Mouse (Mus musculus) heart, postnatal 14 days (tissue): Measurements from ENCODE around the gene Pcnx2. TPM values are rescaled to one million over a fixed set of nuclear protein-coding genes. Genes with fewer than 3 reads are reported as not detected.

Source experiments
- DNase-seq, 2 experiments: peaks; one replicate each; pipeline ENCODE4 v3.0.0; 2021 to 2022
- intact Hi-C: fragments of 180-260 bp; cut with DNase I; formaldehyde crosslinking; loops from one replicate; pipeline ENCODE4 v1.15.1; 2025
- long read RNA-seq, 2 experiments: library from polyadenylated mRNA; stranded (forward); transcript quantifications; one replicate each; pipeline ENCODE4 v2.0.0; 2021
- total RNA-seq, 2 experiments: library from RNA; stranded (reverse); gene quantifications; 2 replicates each; pipeline ENCODE4 v1.2.3; 2021

Pcnx2 gene
- total RNA-seq = under 1 TPM; 0.61 to 0.88 TPM
- long read RNA-seq, experiment 1 = 0 reads
- long read RNA-seq, experiment 2 = 0 reads

- intact Hi-C loops = no loop called here
- DNase-seq = no peak
These were observed at the start of gene Pcnx2 for GRCm38 (mm10) chr8:125897868-125898788. Gene Pcnx2, minus strand, starts transcription at chr8:125898317.

GRCm38 (mm10) chr8:125944511-125944910 is 46.4 kb upstream of the Pcnx2 start:
- DNase-seq = no peak
- intact Hi-C loops = no loop called here

GRCm38 (mm10) chr8:125935649-125936048 is 37.5 kb upstream of the Pcnx2 start:
- peak; percentile 30 to 61 for DNase-seq
- intact Hi-C loops = no loop called here

- intact Hi-C loops = no loop called here
- no peak for DNase-seq
These were observed 33.7 kb upstream of the Pcnx2 start for GRCm38 (mm10) chr8:125931822-125932221.

- intact Hi-C loops = no loop called here
These were observed 32.3 kb upstream of the Pcnx2 start for GRCm38 (mm10) chr8:125930276-125931046.

GRCm38 (mm10) chr8:125926636-125927035 is 28.5 kb upstream of the Pcnx2 start:
- intact Hi-C loops = no loop called here
- DNase-seq = no peak

More at GRCm38 (mm10) chr8:125930276-125931046, 32.3 kb upstream of the Pcnx2 start:
- DNase-seq = no peak

GRCm38 (mm10) chr8:125922333-125922732 is 24.2 kb upstream of the Pcnx2 start:
- intact Hi-C loops = no loop called here
- no peak for DNase-seq

- intact Hi-C loops = no loop called here
- no peak for DNase-seq
These were observed 22.6 kb upstream of the Pcnx2 start for GRCm38 (mm10) chr8:125920761-125921160.

- intact Hi-C loops = no loop called here
- no peak for DNase-seq
These were observed 22.2 kb upstream of the Pcnx2 start for GRCm38 (mm10) chr8:125920281-125920680.

GRCm38 (mm10) chr8:125919560-125919959 is 21.4 kb upstream of the Pcnx2 start:
- intact Hi-C loops = no loop called here
- no peak for DNase-seq

- intact Hi-C loops = no loop called here
- DNase-seq = no peak
These were observed 20.6 kb upstream of the Pcnx2 start for GRCm38 (mm10) chr8:125918719-125919118.

GRCm38 (mm10) chr8:125917013-125917412 is 18.9 kb upstream of the Pcnx2 start:
- no peak for DNase-seq
- intact Hi-C loops = no loop called here

GRCm38 (mm10) chr8:125914386-125914785 is 16.3 kb upstream of the Pcnx2 start:
- DNase-seq = no peak
- intact Hi-C loops = no loop called here

- DNase-seq = no peak
- intact Hi-C loops = no loop called here
These were observed 15.1 kb upstream of the Pcnx2 start for GRCm38 (mm10) chr8:125913206-125913605.

GRCm38 (mm10) chr8:125911229-125911580 is 13.1 kb upstream of the Pcnx2 start:
- DNase-seq = no peak
- intact Hi-C loops = no loop called here

- peak; percentile 15 to 29 for DNase-seq
- intact Hi-C loops = no loop called here
These were observed 12.5 kb upstream of the Pcnx2 start, which contains the start of gene Map3k21 for GRCm38 (mm10) chr8:125910365-125911228. Gene Map3k21, plus strand, starts transcription at chr8:125910450.

- intact Hi-C loops = no loop called here
These were observed 11.7 kb upstream of the Pcnx2 start for GRCm38 (mm10) chr8:125909661-125910364.

GRCm38 (mm10) chr8:125907311-125907710 is 9.2 kb upstream of the Pcnx2 start:
- no peak for DNase-seq
- intact Hi-C loops = no loop called here

More at GRCm38 (mm10) chr8:125909661-125910364, 11.7 kb upstream of the Pcnx2 start:
- DNase-seq = peak; percentile 2 to 19

GRCm38 (mm10) chr8:125905341-125905740 is 7.2 kb upstream of the Pcnx2 start:
- DNase-seq = no peak
- intact Hi-C loops = no loop called here

- no peak for DNase-seq
- intact Hi-C loops = no loop called here
These were observed 4.4 kb upstream of the Pcnx2 start for GRCm38 (mm10) chr8:125902521-125902920.
